In genomic region chr9:109091802-109092201, GRCm38 (mm10) we compare ENCODE assay signal across 19 mouse cellular contexts. TPM values are rescaled to one million over a fixed set of nuclear protein-coding genes. Genes with fewer than 3 reads are reported as not detected.
A peak's percentile ranks its signal among the peaks of the same experiment; 100 is the strongest.
DNase-seq lines count a peak whose midpoint lies in the region; ATAC-seq lines count a peak whose summit lies in the region.
"Had no signal": no experiment of that assay in that cellular context is flagged by ENCODE, and none has a peak within 500 bp of the region (broad histone marks: within the 10 kb centered on the region; RNA-seq: fewer than 3 reads in every experiment).

No protein-coding gene starts in this region.

- peaks cover 44% of the 10 kb centered on the region for H3K4me1 ChIP-seq in embryonic facial prominence, embryonic 13.5 days
- peaks cover 60% of the 10 kb centered on the region for H3K4me1 ChIP-seq in embryonic facial prominence, embryonic 10.5 days
- peaks cover 23% of the 10 kb centered on the region for H3K4me1 ChIP-seq in limb, embryonic 13.5 days
- H3K4me1 ChIP-seq in limb, embryonic 10.5 days = peaks cover 36% of the 10 kb centered on the region
- H3K4me1 ChIP-seq in embryonic facial prominence, embryonic 15.5 days = peaks cover 43% of the 10 kb centered on the region
- peaks cover 31% of the 10 kb centered on the region for H3K4me1 ChIP-seq in stomach, embryonic 16.5 days (ENCODE audit: control insufficient read depth, insufficient read depth, low read length)

- H3K4me2 ChIP-seq in embryonic facial prominence, embryonic 13.5 days = no peak overlapping the region
- no peak overlapping the region for H3K4me2 ChIP-seq in limb, embryonic 13.5 days (replicated peaks)
- H3K4me2 ChIP-seq in embryonic facial prominence, embryonic 15.5 days (replicated peaks) = 0 out of 2 replicates have a peak overlapping the region, but pooled peaks have one; percentile 19
- H3K4me2 ChIP-seq in stomach, embryonic 16.5 days (ENCODE audit: low read depth, low read length) = 0 out of 2 replicates have a peak overlapping the region, but pooled peaks have one; percentile 19
- H3K4me2 ChIP-seq: heart, embryonic 12.5 days; hindbrain, embryonic 14.5 days had no signal

- H3K4me3 ChIP-seq in embryonic facial prominence, embryonic 13.5 days = no peak overlapping the region
- H3K4me3 ChIP-seq in embryonic facial prominence, embryonic 10.5 days = no peak overlapping the region
- no peak overlapping the region for H3K4me3 ChIP-seq in limb, embryonic 13.5 days
- H3K4me3 ChIP-seq in limb, embryonic 10.5 days = no peak overlapping the region
- H3K4me3 ChIP-seq in embryonic facial prominence, embryonic 15.5 days (replicated peaks) = no peak overlapping the region
- H3K4me3 ChIP-seq in stomach, embryonic 16.5 days (replicated peaks; ENCODE audit: low read length) = peak overlapping the region; percentile 9; the same call in 1 of the 2 replicates
- H3K4me3 ChIP-seq: erythroblast, embryonic 14.5 days; forebrain, embryonic 10.5 days; heart, embryonic 12.5 days; hindbrain, embryonic 10.5 days had no signal

- peaks cover 35% of the 10 kb centered on the region for H3K36me3 ChIP-seq in embryonic facial prominence, embryonic 13.5 days
- peaks cover 33% of the 10 kb centered on the region for H3K36me3 ChIP-seq in embryonic facial prominence, embryonic 10.5 days (replicated peaks)
- H3K36me3 ChIP-seq in limb, embryonic 13.5 days = peaks cover 42% of the 10 kb centered on the region
- peaks cover 33% of the 10 kb centered on the region for H3K36me3 ChIP-seq in limb, embryonic 10.5 days
- H3K36me3 ChIP-seq in embryonic facial prominence, embryonic 15.5 days = 0 out of 2 replicates have a peak, but pooled peaks cover 18% of the 10 kb centered on the region
- no peaks in the 10 kb centered on the region; the same call in 1 of the 2 replicates for H3K36me3 ChIP-seq in stomach, embryonic 16.5 days (ENCODE audit: control insufficient read depth, insufficient read depth, low read length)

- peak overlapping the region; percentile 3; the same call in 1 of the 2 replicates for H3K9ac ChIP-seq in embryonic facial prominence, embryonic 13.5 days
- 0 out of 2 replicates have a peak overlapping the region, but pooled peaks have one; percentile 35 for H3K9ac ChIP-seq in limb, embryonic 13.5 days
- H3K9ac ChIP-seq in embryonic facial prominence, embryonic 15.5 days = no peak overlapping the region
- H3K9ac ChIP-seq in stomach, embryonic 16.5 days (ENCODE audit: low read length) = peak overlapping the region; percentile 55
- H3K9ac ChIP-seq: heart, embryonic 12.5 days; hindbrain, embryonic 14.5 days had no signal

- H3K27me3 ChIP-seq in embryonic facial prominence, embryonic 13.5 days = no peaks in the 10 kb centered on the region
- H3K27me3 ChIP-seq in embryonic facial prominence, embryonic 10.5 days (replicated peaks; ENCODE audit: low read depth, poor library complexity, severe bottlenecking) = no peaks in the 10 kb centered on the region
- no peaks in the 10 kb centered on the region for H3K27me3 ChIP-seq in limb, embryonic 13.5 days
- H3K27me3 ChIP-seq in limb, embryonic 10.5 days (ENCODE audit: low read depth, poor library complexity, severe bottlenecking) = no peaks in the 10 kb centered on the region
- no peaks in the 10 kb centered on the region for H3K27me3 ChIP-seq in embryonic facial prominence, embryonic 15.5 days
- no peaks in the 10 kb centered on the region for H3K27me3 ChIP-seq in stomach, embryonic 16.5 days (ENCODE audit: control insufficient read depth, insufficient read depth, low read length)
- H3K27me3 ChIP-seq: heart, embryonic 12.5 days had no signal

- ATAC-seq in embryonic facial prominence, embryonic 13.5 days (ENCODE audit: insufficient number of reproducible peaks, insufficient read depth, low FRiP score, low TSS enrichment, low read depth) = no peak
- no peak for ATAC-seq in limb, embryonic 13.5 days (ENCODE audit: low FRiP score, low read depth)
- no peak for ATAC-seq in embryonic facial prominence, embryonic 15.5 days (ENCODE audit: insufficient number of reproducible peaks, low FRiP score, low TSS enrichment, low read depth)
- no peak for ATAC-seq in stomach, embryonic 16.5 days (ENCODE audit: insufficient read depth, low FRiP score)
- ATAC-seq in CD4-positive, CD25-positive, alpha-beta regulatory T cell, adult 4 months = no peak
- ATAC-seq: forebrain, embryonic 16.5 days had no signal

- H3K27ac ChIP-seq in embryonic facial prominence, embryonic 13.5 days = no peak overlapping the region
- H3K27ac ChIP-seq in embryonic facial prominence, embryonic 10.5 days (replicated peaks) = no peak overlapping the region
- H3K27ac ChIP-seq in limb, embryonic 13.5 days = no peak overlapping the region
- H3K27ac ChIP-seq in limb, embryonic 10.5 days = no peak overlapping the region
- H3K27ac ChIP-seq in embryonic facial prominence, embryonic 15.5 days (replicated peaks) = peak overlapping the region; percentile 12; the same call in 1 of the 2 replicates
- H3K27ac ChIP-seq in stomach, embryonic 16.5 days (ENCODE audit: low read length) = peak overlapping the region; percentile 89
- H3K27ac ChIP-seq: forebrain, embryonic 10.5 days; hindbrain, embryonic 14.5 days had no signal

- no peaks in the 10 kb centered on the region for H3K9me3 ChIP-seq in embryonic facial prominence, embryonic 13.5 days
- H3K9me3 ChIP-seq in embryonic facial prominence, embryonic 10.5 days = no peaks in the 10 kb centered on the region
- H3K9me3 ChIP-seq in limb, embryonic 13.5 days = no peaks in the 10 kb centered on the region
- H3K9me3 ChIP-seq in limb, embryonic 10.5 days (replicated peaks) = no peaks in the 10 kb centered on the region
- no peaks in the 10 kb centered on the region for H3K9me3 ChIP-seq in embryonic facial prominence, embryonic 15.5 days (replicated peaks)
- H3K9me3 ChIP-seq in stomach, embryonic 16.5 days (replicated peaks; ENCODE audit: control insufficient read depth, low read length) = no peaks in the 10 kb centered on the region
- H3K9me3 ChIP-seq: forebrain, embryonic 10.5 days; heart, embryonic 12.5 days; hindbrain, embryonic 10.5 days had no signal

- 83% methylated on average over 8 of the region's 8 CpGs for WGBS in embryonic facial prominence, embryonic 13.5 days
- 92% methylated on average over 8 of the region's 8 CpGs for WGBS in embryonic facial prominence, embryonic 10.5 days
- 76% methylated on average over 8 of the region's 8 CpGs for WGBS in limb, embryonic 13.5 days
- 86% methylated on average over 8 of the region's 8 CpGs for WGBS in limb, embryonic 10.5 days
- WGBS in embryonic facial prominence, embryonic 15.5 days = 73% methylated on average over 8 of the region's 8 CpGs
- 79% methylated on average over 8 of the region's 8 CpGs for WGBS in stomach, embryonic 16.5 days

- no peak for DNase-seq in embryonic facial prominence, embryonic 10.5 days (ENCODE audit: low spot score)
- DNase-seq in limb, embryonic 10.5 days (ENCODE audit: low spot score) = no peak
- DNase-seq: adrenal gland, postnatal 10 days; B cell, adult 2 months; cerebellum, adult 11-12 months; cerebellum, adult 9-10 months; cerebellum, postnatal 25 days; gastrocnemius, postnatal 25 days had no signal

RNA-seq across cellular contexts. Expression of gene Plxnb1, which starts 3.4 kb away (rescaled TPM):
- 13.1 and 13.2 TPM in 2 replicates for polyA plus RNA-seq in embryonic facial prominence, embryonic 13.5 days (2015; fragmentation: Nextera tagmentation; extraction: Ambion mirVana)
- 24.8 and 28.6 TPM in 2 replicates for polyA plus RNA-seq in embryonic facial prominence, embryonic 10.5 days (2016; fragmentation: Nextera tagmentation; extraction: Ambion mirVana)
- 13.0 and 13.4 TPM in 2 replicates for polyA plus RNA-seq in limb, embryonic 13.5 days (2015; fragmentation: Nextera tagmentation; extraction: Ambion mirVana)
- 18.6 and 23.7 TPM in 2 replicates for polyA plus RNA-seq in limb, embryonic 10.5 days (2016; fragmentation: Nextera tagmentation; extraction: Ambion mirVana)
- 14.4 and 15.7 TPM in 2 replicates for polyA plus RNA-seq in embryonic facial prominence, embryonic 15.5 days (2015; fragmentation: Nextera tagmentation; extraction: Ambion mirVana)
- 15.4 and 15.6 TPM in 2 replicates for polyA plus RNA-seq in stomach, embryonic 16.5 days (2015; fragmentation: Nextera tagmentation; extraction: Ambion mirVana)
- 1 to 10 TPM in 1 of 2 experiments, under 1 TPM in 1; 0.94 to 1.2 TPM for polyA plus RNA-seq in CD4-positive, CD25-positive, alpha-beta regulatory T cell, adult 4 months (2017; shearing (Covaris generic))

RNA-seq across cellular contexts. Expression of gene Tma7, which starts 9.4 kb away (rescaled TPM):
- polyA plus RNA-seq in embryonic facial prominence, embryonic 13.5 days (2015; fragmentation: Nextera tagmentation; extraction: Ambion mirVana) = 686 and 706 TPM in 2 replicates
- 784 and 812 TPM in 2 replicates for polyA plus RNA-seq in embryonic facial prominence, embryonic 10.5 days (2016; fragmentation: Nextera tagmentation; extraction: Ambion mirVana)
- 711 TPM in 2 replicates for polyA plus RNA-seq in limb, embryonic 13.5 days (2015; fragmentation: Nextera tagmentation; extraction: Ambion mirVana)
- polyA plus RNA-seq in limb, embryonic 10.5 days (2016; fragmentation: Nextera tagmentation; extraction: Ambion mirVana) = 805 and 864 TPM in 2 replicates
- polyA plus RNA-seq in embryonic facial prominence, embryonic 15.5 days (2015; fragmentation: Nextera tagmentation; extraction: Ambion mirVana) = 509 and 534 TPM in 2 replicates
- polyA plus RNA-seq in stomach, embryonic 16.5 days (2015; fragmentation: Nextera tagmentation; extraction: Ambion mirVana) = 495 and 585 TPM in 2 replicates
- 100 to 1,000 TPM; 679 to 933 TPM for polyA plus RNA-seq in CD4-positive, CD25-positive, alpha-beta regulatory T cell, adult 4 months (2017; shearing (Covaris generic))

RNA-seq across cellular contexts. Expression of gene Ccdc51, which starts 9.5 kb away (rescaled TPM):
- 14.1 and 14.6 TPM in 2 replicates for polyA plus RNA-seq in embryonic facial prominence, embryonic 13.5 days (2015; fragmentation: Nextera tagmentation; extraction: Ambion mirVana)
- 11.8 and 13.3 TPM in 2 replicates for polyA plus RNA-seq in embryonic facial prominence, embryonic 10.5 days (2016; fragmentation: Nextera tagmentation; extraction: Ambion mirVana)
- polyA plus RNA-seq in limb, embryonic 13.5 days (2015; fragmentation: Nextera tagmentation; extraction: Ambion mirVana) = 13.4 and 14.2 TPM in 2 replicates
- polyA plus RNA-seq in limb, embryonic 10.5 days (2016; fragmentation: Nextera tagmentation; extraction: Ambion mirVana) = 13.6 and 14.1 TPM in 2 replicates
- 13.7 and 16.6 TPM in 2 replicates for polyA plus RNA-seq in embryonic facial prominence, embryonic 15.5 days (2015; fragmentation: Nextera tagmentation; extraction: Ambion mirVana)
- polyA plus RNA-seq in stomach, embryonic 16.5 days (2015; fragmentation: Nextera tagmentation; extraction: Ambion mirVana) = 15.8 and 17.3 TPM in 2 replicates
- 10 to 100 TPM; 13.5 to 16.0 TPM for polyA plus RNA-seq in CD4-positive, CD25-positive, alpha-beta regulatory T cell, adult 4 months (2017; shearing (Covaris generic))

RNA-seq across cellular contexts. Expression of gene Atrip, which starts 17.9 kb away (rescaled TPM):
- 26.8 and 29.6 TPM in 2 replicates for polyA plus RNA-seq in embryonic facial prominence, embryonic 13.5 days (2015; fragmentation: Nextera tagmentation; extraction: Ambion mirVana)
- polyA plus RNA-seq in embryonic facial prominence, embryonic 10.5 days (2016; fragmentation: Nextera tagmentation; extraction: Ambion mirVana) = 35.9 and 36.7 TPM in 2 replicates
- 29.0 and 31.1 TPM in 2 replicates for polyA plus RNA-seq in limb, embryonic 13.5 days (2015; fragmentation: Nextera tagmentation; extraction: Ambion mirVana)
- polyA plus RNA-seq in limb, embryonic 10.5 days (2016; fragmentation: Nextera tagmentation; extraction: Ambion mirVana) = 35.3 and 36.8 TPM in 2 replicates
- polyA plus RNA-seq in embryonic facial prominence, embryonic 15.5 days (2015; fragmentation: Nextera tagmentation; extraction: Ambion mirVana) = 26.8 and 30.8 TPM in 2 replicates
- polyA plus RNA-seq in stomach, embryonic 16.5 days (2015; fragmentation: Nextera tagmentation; extraction: Ambion mirVana) = 23.1 and 23.4 TPM in 2 replicates
- polyA plus RNA-seq in CD4-positive, CD25-positive, alpha-beta regulatory T cell, adult 4 months (2017; shearing (Covaris generic)) = 10 to 100 TPM; 23.4 to 32.1 TPM

RNA-seq across cellular contexts. Expression of gene Trex1, which starts 32.3 kb away (rescaled TPM):
- polyA plus RNA-seq in embryonic facial prominence, embryonic 13.5 days (2015; fragmentation: Nextera tagmentation; extraction: Ambion mirVana) = 13.3 and 13.7 TPM in 2 replicates
- 8.4 and 10.3 TPM in 2 replicates for polyA plus RNA-seq in embryonic facial prominence, embryonic 10.5 days (2016; fragmentation: Nextera tagmentation; extraction: Ambion mirVana)
- 9.0 and 11.8 TPM in 2 replicates for polyA plus RNA-seq in limb, embryonic 13.5 days (2015; fragmentation: Nextera tagmentation; extraction: Ambion mirVana)
- 7.5 and 9.4 TPM in 2 replicates for polyA plus RNA-seq in limb, embryonic 10.5 days (2016; fragmentation: Nextera tagmentation; extraction: Ambion mirVana)
- polyA plus RNA-seq in embryonic facial prominence, embryonic 15.5 days (2015; fragmentation: Nextera tagmentation; extraction: Ambion mirVana) = 21.0 and 22.5 TPM in 2 replicates
- polyA plus RNA-seq in stomach, embryonic 16.5 days (2015; fragmentation: Nextera tagmentation; extraction: Ambion mirVana) = 13.7 and 15.7 TPM in 2 replicates
- 10 to 100 TPM; 36.2 to 61.7 TPM for polyA plus RNA-seq in CD4-positive, CD25-positive, alpha-beta regulatory T cell, adult 4 months (2017; shearing (Covaris generic))

Comparison
In these comparisons a context has a peak if more than half of its experiments do, and no peak if none do; other contexts are left out.
1. H3K27ac ChIP-seq: peak in embryonic facial prominence, embryonic 15.5 days (single experiment) and stomach, embryonic 16.5 days (single experiment); none in embryonic facial prominence, embryonic 13.5 days (single experiment), embryonic facial prominence, embryonic 10.5 days (single experiment), limb, embryonic 13.5 days (single experiment) and limb, embryonic 10.5 days (single experiment).
2. H3K4me2 ChIP-seq: peak in embryonic facial prominence, embryonic 15.5 days (single experiment) and stomach, embryonic 16.5 days (single experiment); none in embryonic facial prominence, embryonic 13.5 days (single experiment) and limb, embryonic 13.5 days (single experiment).